Mouse (Mus musculus): ENCODE data around the gene Gm19402. TPM values are rescaled to one million over a fixed set of nuclear protein-coding genes. Genes with fewer than 3 reads are reported as not detected.
A peak's percentile ranks its signal among the peaks of the same experiment; 100 is the strongest.

Gm19402 gene
- polyA plus RNA-seq, 1 experiment from 2014 or later = not detected

DNA sequence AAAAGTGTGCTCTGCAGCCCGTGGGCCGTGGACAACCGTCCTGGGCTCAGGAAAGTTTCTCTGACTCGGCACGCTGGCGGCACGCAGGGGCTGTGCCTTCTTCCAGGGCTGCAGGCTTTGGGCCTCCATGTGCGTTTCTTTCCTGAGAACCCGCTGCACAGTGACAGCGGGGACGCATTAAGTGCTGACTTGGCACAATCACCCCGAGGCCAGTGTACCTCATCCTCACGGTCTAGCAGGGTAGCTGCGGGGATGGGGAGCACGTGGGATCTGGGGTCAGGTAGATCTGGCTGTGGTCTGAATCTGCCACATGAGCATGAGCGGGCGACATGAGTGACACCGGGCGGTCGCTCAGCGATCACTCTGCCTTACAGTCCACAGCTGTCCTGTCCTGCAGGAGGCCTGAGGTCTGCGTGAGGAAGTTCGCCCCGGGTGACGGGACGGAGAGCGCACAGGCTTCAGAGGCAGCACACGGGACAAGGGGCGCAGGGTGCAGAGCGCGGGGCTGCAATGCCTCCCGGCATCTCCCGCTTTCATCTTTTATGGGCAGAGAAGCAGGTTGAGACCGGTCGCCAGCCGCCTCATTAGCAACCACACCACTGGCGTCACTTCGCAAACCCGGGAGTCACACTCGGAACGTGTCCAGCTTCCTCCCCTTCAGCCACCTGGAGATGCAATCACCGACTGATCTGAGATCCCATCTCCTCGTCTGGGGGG, 26.4 kb downstream of the Gm19402 start:
- ATAC-seq (ENCODE audit: insufficient number of reproducible peaks, insufficient read depth, low FRiP score, low TSS enrichment, low read depth) = no peak
- H3K4me1 ChIP-seq = peaks cover 3% of the 10 kb centered on the region; the same call in 1 of the 2 replicates
- no peak overlapping the region for H3K4me2 ChIP-seq
- 0 out of 2 replicates have a peak overlapping the region, but pooled peaks have one; percentile 32 for H3K9ac ChIP-seq
- peaks cover 4% of the 10 kb centered on the region; the same call in 1 of the 2 replicates for H3K9me3 ChIP-seq
- H3K27me3 ChIP-seq = 0 out of 2 replicates have a peak, but pooled peaks cover 3% of the 10 kb centered on the region
- no peak overlapping the region for H3K27ac ChIP-seq
- no peaks in the 10 kb centered on the region for H3K36me3 ChIP-seq
- no peak overlapping the region for H3K4me3 ChIP-seq
- 55% methylated on average over 43 of the region's 43 CpGs for WGBS

DNA sequence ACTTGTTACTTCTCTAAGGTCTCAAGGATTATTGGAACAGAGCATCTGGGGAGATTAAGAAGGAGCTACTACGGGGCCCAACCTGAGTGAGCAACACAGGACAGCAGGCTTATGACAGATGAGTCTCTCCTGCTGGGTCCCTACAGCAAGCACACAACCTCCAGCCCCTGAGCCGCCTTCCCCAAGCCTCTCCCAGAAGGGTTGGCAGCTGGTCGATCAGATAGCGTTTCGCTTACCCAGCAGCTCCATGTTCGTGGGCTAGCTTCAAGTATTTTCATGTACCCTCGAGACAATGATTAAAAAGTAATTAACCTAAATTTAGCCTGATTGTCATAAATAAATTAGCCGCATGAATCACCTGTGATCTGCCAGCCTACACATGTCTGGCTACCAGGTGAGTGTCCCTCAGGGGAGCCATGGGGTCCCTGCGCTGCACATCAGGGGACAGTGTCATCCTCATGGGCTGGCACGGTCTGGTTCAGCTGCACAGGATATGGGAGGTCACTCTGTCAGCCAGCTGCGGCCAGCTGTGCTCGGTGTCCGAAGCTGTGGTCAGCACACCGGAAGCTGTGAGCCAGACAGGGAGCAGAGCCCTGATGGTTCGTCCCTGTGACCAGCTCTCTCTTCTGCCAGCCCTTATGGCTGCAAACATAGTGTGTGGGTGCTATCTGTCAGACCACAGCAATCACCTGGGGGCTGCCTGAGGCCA, 32.1 kb downstream of the Gm19402 start:
- Histone ChIP-seq H3K9me3 (peaks cover 4% of the 10 kb centered on the region; the same call in 1 of the 2 replicates), H3K27me3 (no peaks in the 10 kb centered on the region), H3K4me1 (peaks cover 4% of the 10 kb centered on the region; the same call in 1 of the 2 replicates), H3K36me3 (no peaks in the 10 kb centered on the region), H3K27ac (no peak overlapping the region), H3K4me2 (no peak overlapping the region), H3K9ac (no peak overlapping the region), H3K4me3 (no peak overlapping the region)
- WGBS = 69% methylated on average over 15 of the region's 15 CpGs
- ATAC-seq (ENCODE audit: insufficient number of reproducible peaks, insufficient read depth, low FRiP score, low TSS enrichment, low read depth) = no peak

DNA sequence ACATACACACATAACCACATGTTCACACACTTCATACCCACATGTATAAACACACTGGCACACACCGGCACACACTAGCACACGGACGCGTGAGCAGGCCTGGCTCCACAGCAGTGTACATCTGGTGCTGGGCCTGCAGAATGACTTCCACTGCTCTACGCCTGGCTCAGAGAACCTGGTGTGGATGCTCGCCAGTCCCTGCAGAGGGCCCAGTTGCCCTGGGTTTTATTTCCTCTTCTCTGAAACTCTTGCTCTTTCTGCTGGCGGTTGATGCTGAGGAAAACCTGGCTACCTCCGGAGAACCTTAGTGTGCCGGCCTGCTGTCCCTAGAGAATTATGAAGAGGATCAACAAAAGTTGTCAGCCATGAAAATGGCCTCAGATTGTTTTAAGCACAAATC, 38.5 kb downstream of the Gm19402 start:
- 82% methylated on average over 9 of the region's 9 CpGs for WGBS

DNA sequence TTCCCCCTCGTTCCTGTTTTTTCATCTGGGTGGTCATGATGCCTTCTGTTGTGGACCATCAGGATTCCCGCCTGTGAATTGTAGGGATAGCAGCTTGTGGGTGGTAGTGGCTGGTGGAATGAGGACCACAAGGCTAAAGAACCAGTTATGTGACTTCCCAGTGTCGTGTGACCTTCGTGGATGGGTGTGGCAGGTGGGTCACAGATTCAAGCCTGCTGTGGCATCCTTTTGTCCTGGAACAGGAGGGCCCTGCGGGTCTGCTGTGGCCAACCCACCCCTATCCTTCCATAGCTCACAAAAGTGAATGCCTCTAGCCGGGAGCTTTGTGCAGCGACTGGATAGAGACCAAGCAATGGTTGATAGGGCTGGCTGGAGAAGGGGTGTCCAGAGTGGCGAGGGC, 42.7 kb downstream of the Gm19402 start:
- Histone ChIP-seq H3K4me3 (no peak overlapping the region), H3K27ac (no peak overlapping the region), H3K36me3 (peaks cover 44% of the 10 kb centered on the region), H3K9me3 (no peaks in the 10 kb centered on the region), H3K9ac (no peak overlapping the region), H3K4me2 (no peak overlapping the region), H3K27me3 (no peaks in the 10 kb centered on the region), H3K4me1 (peaks cover 11% of the 10 kb centered on the region; the same call in 1 of the 2 replicates)
- no peak for ATAC-seq (ENCODE audit: insufficient number of reproducible peaks, insufficient read depth, low FRiP score, low TSS enrichment, low read depth)
- WGBS = 85% methylated on average over 8 of the region's 8 CpGs

More for the DNA sequence above, 38.5 kb downstream of the Gm19402 start:
- Histone ChIP-seq H3K4me1 (peaks cover 11% of the 10 kb centered on the region; the same call in 1 of the 2 replicates), H3K9me3 (no peaks in the 10 kb centered on the region), H3K27me3 (no peaks in the 10 kb centered on the region), H3K27ac (no peak overlapping the region), H3K9ac (no peak overlapping the region), H3K36me3 (0 out of 2 replicates have a peak, but pooled peaks cover 3% of the 10 kb centered on the region), H3K4me3 (no peak overlapping the region), H3K4me2 (no peak overlapping the region)
- no peak for ATAC-seq (ENCODE audit: insufficient number of reproducible peaks, insufficient read depth, low FRiP score, low TSS enrichment, low read depth)

DNA sequence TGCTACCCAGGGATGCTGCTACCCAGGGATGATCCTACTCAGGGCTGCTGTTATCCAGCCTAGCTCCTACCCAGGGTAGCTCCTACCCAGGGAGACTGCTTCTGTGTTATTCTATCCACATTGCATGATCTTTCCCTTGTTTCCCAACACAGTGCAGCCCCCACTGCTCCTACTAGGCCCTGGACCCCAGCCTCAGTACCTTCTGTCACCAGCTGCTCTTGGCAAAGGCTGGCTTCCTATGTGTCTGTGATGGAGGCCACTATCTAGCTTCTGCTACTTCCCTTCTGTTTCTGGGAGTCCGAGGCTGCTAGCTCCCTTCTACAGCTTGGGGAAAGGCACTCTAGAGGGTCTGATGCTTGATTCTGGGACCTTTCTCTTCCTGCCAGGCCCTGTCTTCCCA, 43.1 kb downstream of the Gm19402 start:
- Histone ChIP-seq H3K9me3 (no peaks in the 10 kb centered on the region), H3K4me2 (no peak overlapping the region), H3K9ac (no peak overlapping the region), H3K36me3 (peaks cover 47% of the 10 kb centered on the region), H3K4me3 (no peak overlapping the region), H3K4me1 (peaks cover 11% of the 10 kb centered on the region; the same call in 1 of the 2 replicates), H3K27me3 (no peaks in the 10 kb centered on the region), H3K27ac (no peak overlapping the region)
- WGBS = 79% methylated on average over 1 of the region's 1 CpGs
- no peak for ATAC-seq (ENCODE audit: insufficient number of reproducible peaks, insufficient read depth, low FRiP score, low TSS enrichment, low read depth)

DNA sequence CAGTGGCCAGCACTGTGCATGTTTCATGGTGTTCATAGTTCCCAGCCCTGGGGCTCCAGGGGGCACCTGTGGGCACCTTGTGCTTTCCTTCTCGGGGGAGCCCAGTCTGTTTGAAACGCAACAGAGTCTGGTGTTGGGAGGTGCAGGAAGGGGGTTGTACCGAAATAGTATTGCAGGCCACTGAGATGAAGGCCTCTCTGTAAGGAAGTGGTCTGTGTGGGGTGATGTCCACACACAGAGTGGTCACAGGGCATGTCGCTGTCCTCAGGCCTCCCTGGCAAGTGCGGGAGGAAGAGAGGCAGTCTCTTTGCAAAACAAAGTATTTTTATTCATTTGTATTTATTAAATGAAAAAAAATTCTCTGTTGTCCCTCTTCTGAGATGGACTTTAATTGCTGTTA, 45.0 kb downstream of the Gm19402 start:
- 91% methylated on average over 5 of the region's 5 CpGs for WGBS
- H3K36me3 ChIP-seq = peaks cover 64% of the 10 kb centered on the region
- no peaks in the 10 kb centered on the region for H3K27me3 ChIP-seq
- no peak for ATAC-seq (ENCODE audit: insufficient number of reproducible peaks, insufficient read depth, low FRiP score, low TSS enrichment, low read depth)
- no peak overlapping the region for H3K4me3 ChIP-seq
- no peaks in the 10 kb centered on the region for H3K9me3 ChIP-seq
- H3K4me1 ChIP-seq = peaks cover 11% of the 10 kb centered on the region; the same call in 1 of the 2 replicates
- H3K9ac ChIP-seq = no peak overlapping the region
- no peak overlapping the region for H3K27ac ChIP-seq
- H3K4me2 ChIP-seq = no peak overlapping the region

DNA sequence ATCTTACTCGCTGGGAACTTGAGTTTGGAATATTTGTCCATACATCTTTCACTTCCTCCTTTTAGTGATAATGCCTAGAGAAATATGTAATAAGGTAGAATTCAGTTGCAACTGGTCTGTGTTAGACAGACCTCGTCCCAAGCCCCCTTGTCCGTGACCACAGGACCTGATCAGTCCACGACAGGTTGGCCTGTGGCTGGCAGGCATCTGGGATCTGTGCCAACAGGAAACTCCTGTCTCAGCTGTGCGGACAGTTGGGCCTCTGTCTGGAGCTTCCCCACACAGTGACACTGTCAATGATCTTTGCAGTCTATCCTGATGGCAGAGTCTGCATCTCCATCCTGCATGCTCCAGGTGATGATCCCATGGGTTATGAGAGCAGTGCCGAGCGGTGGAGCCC, 47.4 kb downstream of the Gm19402 start:
- Histone ChIP-seq H3K4me3 (no peak overlapping the region), H3K4me2 (no peak overlapping the region), H3K9me3 (no peaks in the 10 kb centered on the region), H3K27ac (no peak overlapping the region), H3K27me3 (no peaks in the 10 kb centered on the region), H3K36me3 (peaks cover 78% of the 10 kb centered on the region), H3K4me1 (peaks cover 5% of the 10 kb centered on the region), H3K9ac (no peak overlapping the region)
- WGBS = 86% methylated on average over 7 of the region's 7 CpGs
- no peak for ATAC-seq (ENCODE audit: insufficient number of reproducible peaks, insufficient read depth, low FRiP score, low TSS enrichment, low read depth)

MicroRNAs within 50 kb of the gene (microRNA counts, 519-probe panel; counts per million panel counts)
- microRNA mmu-miR-1930 = 236 counts per million, percentile 44 among the panel's probes with 10 or more counts

Small RNA genes lying within 50 kb of the gene (microRNA-seq; reads per million reads assigned to microRNA genes)
- 11.5 reads per million, percentile 28 among the genes with 10 or more reads in this experiment for gene Mir1930

Other genes starting within 250 kb of the Gm19402 start
- gene Fam207a, start 175.0 kb downstream of the Gm19402 start, polyA plus RNA-seq (2015; fragmentation: Nextera tagmentation; extraction: Ambion mirVana) = 38.4 and 41.5 TPM in 2 replicates
- gene Itgb2, start 160.5 kb downstream of the Gm19402 start, polyA plus RNA-seq (2015; fragmentation: Nextera tagmentation; extraction: Ambion mirVana) = 1.3 TPM in 2 replicates
- 104 and 109 TPM in 2 replicates for gene Pttg1ip, start 109.0 kb downstream of the Gm19402 start, polyA plus RNA-seq (2015; fragmentation: Nextera tagmentation; extraction: Ambion mirVana)
- gene Sumo3, start 84.7 kb downstream of the Gm19402 start, polyA plus RNA-seq (2015; fragmentation: Nextera tagmentation; extraction: Ambion mirVana) = 393 and 397 TPM in 2 replicates
- gene Gm49325, start 84.6 kb downstream of the Gm19402 start, polyA plus RNA-seq (2015; fragmentation: Nextera tagmentation; extraction: Ambion mirVana) = 2.6 and 4.1 TPM in 2 replicates
- 76.4 and 80.3 TPM in 2 replicates for gene Ube2g2, start 68.5 kb downstream of the Gm19402 start, polyA plus RNA-seq (2015; fragmentation: Nextera tagmentation; extraction: Ambion mirVana)
- gene Tspear, start 4.2 kb downstream of the Gm19402 start, polyA plus RNA-seq (2015; fragmentation: Nextera tagmentation; extraction: Ambion mirVana) = 1.3 and 2.2 TPM in 2 replicates
- gene Gm9508, start 6.5 kb upstream of the Gm19402 start, polyA plus RNA-seq (2015; fragmentation: Nextera tagmentation; extraction: Ambion mirVana) = not detected in 2 replicates
- not detected in 2 replicates for gene Gm10272, start 15.9 kb upstream of the Gm19402 start, polyA plus RNA-seq (2015; fragmentation: Nextera tagmentation; extraction: Ambion mirVana)
- gene Gm10024, start 20.7 kb upstream of the Gm19402 start, polyA plus RNA-seq (2015; fragmentation: Nextera tagmentation; extraction: Ambion mirVana) = 0.72 and 1.5 TPM in 2 replicates
- gene Gm10142, start 25.1 kb upstream of the Gm19402 start, polyA plus RNA-seq (2015; fragmentation: Nextera tagmentation; extraction: Ambion mirVana) = not detected in 2 replicates
- not detected in 2 replicates for gene Krtap12-1, start 29.8 kb upstream of the Gm19402 start, polyA plus RNA-seq (2015; fragmentation: Nextera tagmentation; extraction: Ambion mirVana)
- gene Gm10100, start 35.7 kb upstream of the Gm19402 start, polyA plus RNA-seq (2015; fragmentation: Nextera tagmentation; extraction: Ambion mirVana) = not detected in 2 replicates
- not detected in 2 replicates for gene Gm18596, start 51.9 kb upstream of the Gm19402 start, polyA plus RNA-seq (2015; fragmentation: Nextera tagmentation; extraction: Ambion mirVana)
- 0.42 TPM in 1 of 2 replicates, not detected in the other for gene Gm9736, start 60.6 kb upstream of the Gm19402 start, polyA plus RNA-seq (2015; fragmentation: Nextera tagmentation; extraction: Ambion mirVana)
- gene Gm3233, start 68.9 kb upstream of the Gm19402 start, polyA plus RNA-seq (2015; fragmentation: Nextera tagmentation; extraction: Ambion mirVana) = not detected in 2 replicates
- gene Gm3238, start 80.6 kb upstream of the Gm19402 start, polyA plus RNA-seq (2015; fragmentation: Nextera tagmentation; extraction: Ambion mirVana) = not detected in 2 replicates
- not detected in 2 replicates for gene Gm7138, start 86.2 kb upstream of the Gm19402 start, polyA plus RNA-seq (2015; fragmentation: Nextera tagmentation; extraction: Ambion mirVana)
- not detected in 2 replicates for gene Gm3250, start 91.8 kb upstream of the Gm19402 start, polyA plus RNA-seq (2015; fragmentation: Nextera tagmentation; extraction: Ambion mirVana)
- gene Gm7137, start 97.4 kb upstream of the Gm19402 start, polyA plus RNA-seq (2015; fragmentation: Nextera tagmentation; extraction: Ambion mirVana) = not detected in 2 replicates
- not detected in 2 replicates for gene Gm9639, start 104.3 kb upstream of the Gm19402 start, polyA plus RNA-seq (2015; fragmentation: Nextera tagmentation; extraction: Ambion mirVana)
- not detected in 2 replicates for gene Gm19668, start 108.4 kb upstream of the Gm19402 start, polyA plus RNA-seq (2015; fragmentation: Nextera tagmentation; extraction: Ambion mirVana)
- gene Gm9507, start 121.1 kb upstream of the Gm19402 start, polyA plus RNA-seq (2015; fragmentation: Nextera tagmentation; extraction: Ambion mirVana) = not detected in 2 replicates
- gene Gm2696, start 123.9 kb upstream of the Gm19402 start, polyA plus RNA-seq (2015; fragmentation: Nextera tagmentation; extraction: Ambion mirVana) = not detected in 2 replicates
- gene Krtap10-4, start 136.3 kb upstream of the Gm19402 start, polyA plus RNA-seq (2015; fragmentation: Nextera tagmentation; extraction: Ambion mirVana) = not detected in 2 replicates
- gene Krtap10-10, start 145.2 kb upstream of the Gm19402 start, polyA plus RNA-seq (2015; fragmentation: Nextera tagmentation; extraction: Ambion mirVana) = not detected in 2 replicates
- gene Gm36176, start 156.0 kb upstream of the Gm19402 start, polyA plus RNA-seq (2015; fragmentation: Nextera tagmentation; extraction: Ambion mirVana) = not detected in 2 replicates
- gene Gm10318, start 162.1 kb upstream of the Gm19402 start, polyA plus RNA-seq (2015; fragmentation: Nextera tagmentation; extraction: Ambion mirVana) = not detected in 2 replicates
- not detected in 2 replicates for gene Gm3285, start 171.2 kb upstream of the Gm19402 start, polyA plus RNA-seq (2015; fragmentation: Nextera tagmentation; extraction: Ambion mirVana)
- gene Lrrc3, start 211.8 kb upstream of the Gm19402 start, polyA plus RNA-seq (2015; fragmentation: Nextera tagmentation; extraction: Ambion mirVana) = 4.2 and 5.1 TPM in 2 replicates

Data from embryonic facial prominence, embryonic 13.5 days (tissue).